Mouse (Mus musculus) retina, embryonic 14.5 days (tissue): Measurements from ENCODE around the gene Tex35.

Source experiments
- DNase-seq: peaks from one replicate; pipeline ENCODE4 v3.0.0-alpha.2; 2015; ENCODE audit warnings: low spot score

Gene Tex35

DNA sequence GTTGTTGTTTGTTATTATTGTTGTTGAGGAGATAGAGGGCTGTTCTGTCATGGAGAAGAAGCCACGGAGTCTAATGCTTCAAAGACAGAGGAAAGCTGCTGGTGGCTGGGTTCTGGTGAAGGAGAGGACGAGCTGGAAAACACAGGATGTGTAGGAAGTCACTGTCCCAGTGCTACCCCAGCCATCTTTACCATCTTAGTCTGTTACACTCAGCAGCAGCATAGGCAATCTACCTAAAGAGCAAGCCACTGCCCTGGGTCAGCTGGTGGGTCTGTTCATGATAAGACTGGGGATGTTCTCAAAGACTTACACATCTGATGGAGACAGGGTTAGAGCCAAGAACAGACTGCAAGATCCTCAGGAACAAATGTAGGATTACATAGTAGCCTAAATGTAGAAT, 58.6 kb downstream of the Tex35 start:
- no peak for DNase-seq
